Mouse (Mus musculus) liver, embryonic 14.5 days (tissue): ENCODE results near the gene Cphx3.
"Not testable (repeated sequence)": the region's sequence is repeated elsewhere in the genome, so short reads cannot be mapped to it uniquely, and the experiment has no call there.

Source experiments
- CTCF ChIP-seq: IDR thresholded peaks from 2 replicates; pipeline ENCODE4 v1.5.1; 2016; ENCODE audit warnings: antibody characterized with exemption, low read depth, control low read depth
- EP300 ChIP-seq: IDR thresholded peaks from 2 replicates; pipeline ENCODE4 v1.6.1; 2016; ENCODE audit warnings: antibody characterized with exemption, low read depth

- not testable (repeated sequence) for TF ChIP-seq CTCF, EP300
Observed at GRCm38 (mm10) chr14:26066574-26067324, 15.3 kb upstream of the Cphx3 start.
